Mouse (Mus musculus): ENCODE data around the gene Papola. TPM values are rescaled to one million over a fixed set of nuclear protein-coding genes. Genes with fewer than 3 reads are reported as not detected.

The Papola gene
- polyA plus RNA-seq, 1 experiment from 2014 or later = 167 TPM

DNA sequence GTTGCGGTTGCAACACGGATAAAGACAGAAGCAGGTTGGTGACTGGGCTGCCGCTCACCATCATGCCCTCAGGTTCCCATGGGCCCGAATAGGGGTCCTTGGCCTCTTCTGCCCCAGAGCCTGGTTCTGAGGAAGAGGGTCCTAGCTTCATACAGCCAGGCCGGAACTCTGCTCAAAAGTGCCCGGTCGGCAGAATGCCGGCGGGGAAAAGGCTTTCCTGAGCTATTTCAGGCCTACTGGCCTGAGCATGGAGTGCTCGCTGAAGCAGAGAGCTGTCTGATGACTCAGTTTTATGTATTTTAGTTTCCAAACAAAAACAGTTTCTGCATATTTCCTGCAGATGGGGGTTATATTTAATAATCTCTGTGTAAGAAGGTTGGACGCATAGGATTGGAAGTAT, 78.9 kb downstream of the Papola start:
- Histone ChIP-seq H3K4me1 (ENCODE audit: control insufficient read depth, insufficient read depth, low read length) (no peaks in the 10 kb centered on the region), H3K27me3 (ENCODE audit: control insufficient read depth, insufficient read depth, low read length) (no peaks in the 10 kb centered on the region), H3K4me3 (replicated peaks; ENCODE audit: low read length) (no peak overlapping the region), H3K9me3 (replicated peaks; ENCODE audit: control insufficient read depth, low read length) (no peaks in the 10 kb centered on the region), H3K27ac (ENCODE audit: low read length) (no peak overlapping the region), H3K9ac (ENCODE audit: low read length) (no peak overlapping the region), H3K36me3 (ENCODE audit: control insufficient read depth, insufficient read depth, low read length) (no peaks in the 10 kb centered on the region), H3K4me2 (ENCODE audit: low read depth, low read length) (no peak overlapping the region)
- WGBS = 86% methylated on average over 11 of the region's 11 CpGs
- no peak for ATAC-seq (ENCODE audit: insufficient read depth, low FRiP score)

GRCm38 (mm10) chr12:105867646-105868045, 83.2 kb downstream of the Papola start:
- no peak overlapping the region for H3K27ac ChIP-seq (ENCODE audit: low read length)
- H3K9ac ChIP-seq (ENCODE audit: low read length) = no peak overlapping the region
- no peaks in the 10 kb centered on the region for H3K9me3 ChIP-seq (replicated peaks; ENCODE audit: control insufficient read depth, low read length)
- no peak overlapping the region for H3K4me2 ChIP-seq (ENCODE audit: low read depth, low read length)
- H3K4me1 ChIP-seq (ENCODE audit: control insufficient read depth, insufficient read depth, low read length) = no peaks in the 10 kb centered on the region
- H3K36me3 ChIP-seq (ENCODE audit: control insufficient read depth, insufficient read depth, low read length) = no peaks in the 10 kb centered on the region
- WGBS = 86% methylated on average over 2 of the region's 2 CpGs
- no peaks in the 10 kb centered on the region for H3K27me3 ChIP-seq (ENCODE audit: control insufficient read depth, insufficient read depth, low read length)
- no peak overlapping the region for H3K4me3 ChIP-seq (replicated peaks; ENCODE audit: low read length)
- ATAC-seq (ENCODE audit: insufficient read depth, low FRiP score) = no peak

GRCm38 (mm10) chr12:105869242-105869641, 84.7 kb downstream of the Papola start:
- no peaks in the 10 kb centered on the region for H3K4me1 ChIP-seq (ENCODE audit: control insufficient read depth, insufficient read depth, low read length)
- ATAC-seq (ENCODE audit: insufficient read depth, low FRiP score) = no peak
- H3K27ac ChIP-seq (ENCODE audit: low read length) = no peak overlapping the region
- H3K4me2 ChIP-seq (ENCODE audit: low read depth, low read length) = peak overlapping the region; percentile 22; the same call in 1 of the 2 replicates
- no peaks in the 10 kb centered on the region for H3K9me3 ChIP-seq (replicated peaks; ENCODE audit: control insufficient read depth, low read length)
- H3K36me3 ChIP-seq (ENCODE audit: control insufficient read depth, insufficient read depth, low read length) = no peaks in the 10 kb centered on the region
- WGBS = 21% methylated on average over 6 of the region's 6 CpGs
- H3K9ac ChIP-seq (ENCODE audit: low read length) = no peak overlapping the region
- H3K27me3 ChIP-seq (ENCODE audit: control insufficient read depth, insufficient read depth, low read length) = 0 out of 2 replicates have a peak, but pooled peaks cover 3% of the 10 kb centered on the region
- no peak overlapping the region for H3K4me3 ChIP-seq (replicated peaks; ENCODE audit: low read length)

DNA sequence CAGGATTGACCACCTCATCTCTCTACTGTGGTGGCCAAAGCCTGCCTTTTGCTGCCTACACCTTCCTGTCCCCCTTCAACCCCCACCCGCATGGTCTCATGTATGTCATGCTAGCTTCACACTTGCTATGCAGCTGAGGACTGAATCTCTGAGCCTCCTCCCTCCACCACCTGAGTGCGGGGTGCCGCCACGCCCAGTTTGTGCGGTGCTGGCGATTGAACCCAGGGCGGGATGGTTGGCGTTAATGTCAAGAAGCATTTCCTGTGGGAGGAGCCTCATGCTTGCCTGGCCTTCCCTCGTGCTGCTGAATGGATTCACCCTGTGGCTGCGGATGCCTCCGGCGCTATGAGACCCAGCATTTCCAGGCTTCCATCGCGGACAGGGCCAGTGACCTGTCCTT, 85.2 kb downstream of the Papola start:
- 0 out of 2 replicates have a peak, but pooled peaks cover 3% of the 10 kb centered on the region for H3K27me3 ChIP-seq (ENCODE audit: control insufficient read depth, insufficient read depth, low read length)
- H3K36me3 ChIP-seq (ENCODE audit: control insufficient read depth, insufficient read depth, low read length) = no peaks in the 10 kb centered on the region
- H3K4me1 ChIP-seq (ENCODE audit: control insufficient read depth, insufficient read depth, low read length) = no peaks in the 10 kb centered on the region
- WGBS = 27% methylated on average over 14 of the region's 14 CpGs
- H3K9me3 ChIP-seq (replicated peaks; ENCODE audit: control insufficient read depth, low read length) = no peaks in the 10 kb centered on the region
- H3K4me3 ChIP-seq (replicated peaks; ENCODE audit: low read length) = no peak overlapping the region; the same call in 1 of the 2 replicates
- peak overlapping the region; percentile 22 for H3K4me2 ChIP-seq (ENCODE audit: low read depth, low read length)
- H3K27ac ChIP-seq (ENCODE audit: low read length) = no peak overlapping the region
- ATAC-seq (ENCODE audit: insufficient read depth, low FRiP score) = no peak
- H3K9ac ChIP-seq (ENCODE audit: low read length) = no peak overlapping the region

DNA sequence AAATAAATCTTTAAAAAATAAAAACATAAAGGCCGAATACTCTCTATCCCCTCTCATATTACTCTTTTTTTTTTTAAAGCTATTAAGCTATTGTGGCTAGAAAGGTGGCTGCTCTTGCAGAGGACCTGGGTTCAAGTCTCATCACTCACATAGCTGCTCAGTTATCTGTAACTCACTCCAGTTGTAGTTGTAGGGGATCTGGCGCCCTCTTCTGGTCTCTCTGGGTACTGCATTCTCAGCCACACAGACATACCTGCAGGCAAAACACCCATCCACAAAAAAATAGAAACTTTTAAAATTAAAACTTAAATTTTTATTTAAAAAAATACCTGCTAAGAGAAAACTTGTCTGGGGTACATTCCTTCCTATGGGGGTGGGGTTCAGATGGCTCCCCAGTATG, 88.8 kb downstream of the Papola start:
- no peak for ATAC-seq (ENCODE audit: insufficient read depth, low FRiP score)

DNA sequence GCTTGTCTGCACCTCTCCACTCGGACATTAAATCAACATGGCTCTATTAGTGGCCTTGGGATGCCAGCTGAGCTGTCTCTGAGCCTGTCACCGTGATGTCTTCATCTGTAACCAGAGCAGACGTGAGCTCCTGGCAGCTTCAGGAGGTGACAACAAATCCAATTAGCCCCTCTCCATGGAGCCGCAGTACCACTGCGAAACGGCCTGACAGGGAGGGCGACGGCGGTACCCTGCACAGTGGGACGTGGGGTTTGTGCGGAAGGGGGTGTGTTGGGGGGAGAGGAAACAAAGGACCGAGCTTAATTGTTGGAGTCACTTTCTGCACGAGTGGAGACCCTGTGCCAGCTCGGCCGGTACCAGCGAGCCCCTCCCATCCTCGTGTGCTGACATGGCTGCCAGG, 90.6 kb downstream of the Papola start:
- no peak overlapping the region for H3K9ac ChIP-seq (ENCODE audit: low read length)
- H3K27ac ChIP-seq (ENCODE audit: low read length) = no peak overlapping the region
- 0 out of 2 replicates have a peak, but pooled peaks cover 3% of the 10 kb centered on the region for H3K27me3 ChIP-seq (ENCODE audit: control insufficient read depth, insufficient read depth, low read length)
- 14% methylated on average over 17 of the region's 17 CpGs for WGBS
- H3K9me3 ChIP-seq (replicated peaks; ENCODE audit: control insufficient read depth, low read length) = no peaks in the 10 kb centered on the region
- no peak for ATAC-seq (ENCODE audit: insufficient read depth, low FRiP score)
- no peak overlapping the region for H3K4me2 ChIP-seq (ENCODE audit: low read depth, low read length)
- H3K4me1 ChIP-seq (ENCODE audit: control insufficient read depth, insufficient read depth, low read length) = no peaks in the 10 kb centered on the region
- no peaks in the 10 kb centered on the region for H3K36me3 ChIP-seq (ENCODE audit: control insufficient read depth, insufficient read depth, low read length)
- no peak overlapping the region for H3K4me3 ChIP-seq (replicated peaks; ENCODE audit: low read length)

More for the DNA sequence above, 88.8 kb downstream of the Papola start:
- Histone ChIP-seq H3K27me3 (ENCODE audit: control insufficient read depth, insufficient read depth, low read length) (0 out of 2 replicates have a peak, but pooled peaks cover 3% of the 10 kb centered on the region), H3K4me2 (ENCODE audit: low read depth, low read length) (no peak overlapping the region), H3K27ac (ENCODE audit: low read length) (no peak overlapping the region), H3K36me3 (ENCODE audit: control insufficient read depth, insufficient read depth, low read length) (no peaks in the 10 kb centered on the region), H3K9ac (ENCODE audit: low read length) (no peak overlapping the region), H3K4me1 (ENCODE audit: control insufficient read depth, insufficient read depth, low read length) (no peaks in the 10 kb centered on the region), H3K9me3 (replicated peaks; ENCODE audit: control insufficient read depth, low read length) (no peaks in the 10 kb centered on the region), H3K4me3 (replicated peaks; ENCODE audit: low read length) (no peak overlapping the region)
- 47% methylated on average over 2 of the region's 2 CpGs for WGBS

DNA sequence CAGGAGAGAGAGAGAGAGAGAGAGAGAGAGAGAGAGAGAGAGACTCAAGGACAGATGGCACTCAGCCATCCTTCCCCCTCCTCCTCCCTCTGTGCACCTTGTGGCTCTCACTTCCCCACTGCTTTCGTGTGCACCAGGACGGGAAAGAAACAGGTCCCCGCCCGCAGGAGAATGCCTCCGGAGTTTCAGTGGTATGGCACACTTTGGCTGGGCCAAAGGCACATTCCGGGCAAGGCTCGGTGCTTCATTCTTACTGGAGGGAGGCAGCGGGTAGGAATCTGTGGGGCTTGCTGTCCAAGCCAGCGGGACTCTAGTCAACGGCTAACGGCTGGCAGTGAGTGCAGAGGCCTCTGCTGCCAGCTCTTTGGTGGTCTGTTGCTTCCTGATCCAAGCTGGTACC, 92.0 kb downstream of the Papola start:
- WGBS = 57% methylated on average over 11 of the region's 11 CpGs
- no peak for ATAC-seq (ENCODE audit: insufficient read depth, low FRiP score)
- H3K27me3 ChIP-seq (ENCODE audit: control insufficient read depth, insufficient read depth, low read length) = 0 out of 2 replicates have a peak, but pooled peaks cover 3% of the 10 kb centered on the region
- H3K9me3 ChIP-seq (replicated peaks; ENCODE audit: control insufficient read depth, low read length) = no peaks in the 10 kb centered on the region
- H3K36me3 ChIP-seq (ENCODE audit: control insufficient read depth, insufficient read depth, low read length) = no peaks in the 10 kb centered on the region
- no peak overlapping the region for H3K9ac ChIP-seq (ENCODE audit: low read length)
- H3K27ac ChIP-seq (ENCODE audit: low read length) = no peak overlapping the region
- no peak overlapping the region for H3K4me3 ChIP-seq (replicated peaks; ENCODE audit: low read length)
- H3K4me2 ChIP-seq (ENCODE audit: low read depth, low read length) = no peak overlapping the region
- no peaks in the 10 kb centered on the region for H3K4me1 ChIP-seq (ENCODE audit: control insufficient read depth, insufficient read depth, low read length)

DNA sequence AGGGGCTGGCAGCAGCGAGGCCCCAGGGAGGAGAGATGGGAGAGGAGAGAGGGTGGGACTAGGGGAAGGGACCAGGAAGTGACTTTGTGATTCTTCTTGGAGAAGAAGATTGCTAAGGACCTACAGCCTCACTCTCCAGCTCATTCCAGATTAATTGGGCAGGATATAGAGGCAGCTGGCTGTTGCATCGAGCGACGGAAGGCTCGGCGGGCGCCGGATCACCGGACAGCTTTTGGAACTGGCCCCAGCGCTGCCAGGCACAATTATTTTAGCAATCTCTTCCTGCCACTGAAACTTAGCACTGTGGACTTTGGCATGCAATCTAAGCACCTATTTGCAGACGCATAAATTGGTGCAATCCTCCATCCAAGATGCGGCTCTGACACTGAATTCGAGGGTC, 92.4 kb downstream of the Papola start:
- Histone ChIP-seq H3K27me3 (ENCODE audit: control insufficient read depth, insufficient read depth, low read length) (0 out of 2 replicates have a peak, but pooled peaks cover 3% of the 10 kb centered on the region), H3K9ac (ENCODE audit: low read length) (no peak overlapping the region), H3K36me3 (ENCODE audit: control insufficient read depth, insufficient read depth, low read length) (no peaks in the 10 kb centered on the region), H3K9me3 (replicated peaks; ENCODE audit: control insufficient read depth, low read length) (no peaks in the 10 kb centered on the region), H3K4me2 (ENCODE audit: low read depth, low read length) (no peak overlapping the region), H3K4me1 (ENCODE audit: control insufficient read depth, insufficient read depth, low read length) (no peaks in the 10 kb centered on the region), H3K4me3 (replicated peaks; ENCODE audit: low read length) (no peak overlapping the region), H3K27ac (ENCODE audit: low read length) (no peak overlapping the region)
- 80% methylated on average over 13 of the region's 13 CpGs for WGBS
- ATAC-seq (ENCODE audit: insufficient read depth, low FRiP score) = no peak

DNA sequence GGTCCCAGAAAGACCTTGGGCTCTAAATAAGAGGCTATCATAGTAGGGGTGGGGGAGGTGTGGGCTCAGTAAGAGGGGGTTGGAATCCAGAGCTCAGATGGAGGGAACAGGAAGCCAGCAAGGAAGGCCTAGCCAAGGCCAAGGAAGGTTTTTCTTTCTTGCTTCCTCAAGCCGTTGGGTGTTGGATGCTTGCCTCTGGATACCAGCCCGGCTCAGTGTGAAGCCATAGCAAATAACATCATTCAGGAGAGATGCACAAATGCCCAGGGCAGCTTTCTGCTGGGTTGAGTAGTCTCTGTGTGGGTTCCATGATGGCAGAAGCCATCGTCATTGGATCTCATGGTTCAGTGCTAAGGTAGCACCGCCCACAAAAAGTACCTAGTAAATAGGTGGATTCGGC, 94.3 kb downstream of the Papola start:
- WGBS = 90% methylated on average over 5 of the region's 5 CpGs
- Histone ChIP-seq H3K27ac (ENCODE audit: low read length) (no peak overlapping the region), H3K4me1 (ENCODE audit: control insufficient read depth, insufficient read depth, low read length) (no peaks in the 10 kb centered on the region), H3K9me3 (replicated peaks; ENCODE audit: control insufficient read depth, low read length) (no peaks in the 10 kb centered on the region), H3K4me3 (replicated peaks; ENCODE audit: low read length) (no peak overlapping the region), H3K27me3 (ENCODE audit: control insufficient read depth, insufficient read depth, low read length) (0 out of 2 replicates have a peak, but pooled peaks cover 3% of the 10 kb centered on the region), H3K9ac (ENCODE audit: low read length) (no peak overlapping the region), H3K36me3 (ENCODE audit: control insufficient read depth, insufficient read depth, low read length) (no peaks in the 10 kb centered on the region), H3K4me2 (ENCODE audit: low read depth, low read length) (no peak overlapping the region)
- ATAC-seq (ENCODE audit: insufficient read depth, low FRiP score) = no peak

Data from stomach, embryonic 16.5 days (tissue).